Mouse (Mus musculus) adrenal gland, postnatal 14 days (tissue): ENCODE data around the gene Cops8. TPM values are rescaled to one million over a fixed set of nuclear protein-coding genes. Genes with fewer than 3 reads are reported as not detected.

Experiments used
- DNase-seq: peaks from one replicate; pipeline ENCODE4 v3.0.0; 2021; ENCODE audit warnings: mixed read lengths
- long read RNA-seq, 2 experiments: library from polyadenylated mRNA; stranded (forward); transcript quantifications; one replicate each; pipeline ENCODE4 v2.0.0; 2021
- total RNA-seq: library from RNA; stranded (reverse); gene quantifications from 2 replicates; pipeline ENCODE4 v1.2.3, GENCODE M21; 2021

The Cops8 gene
- total RNA-seq = 66.4 and 72.3 TPM in 2 replicates
- long read RNA-seq, experiment 1, transcript Cops8-201 (8 exons, 2,287 nt) = major isoform, 113 of 122 reads
- long read RNA-seq, experiment 1, partial matches to known transcripts = 1 of 122 reads
- long read RNA-seq, experiment 1, other reads (novel, unspliced or antisense) = 8 of 122 reads
- long read RNA-seq, experiment 2, transcript Cops8-201 (8 exons, 2,287 nt) = major isoform, 78 of 83 reads
- long read RNA-seq, experiment 2, partial matches to known transcripts = 1 of 83 reads
- long read RNA-seq, experiment 2, other reads (novel, unspliced or antisense) = 4 of 83 reads

DNA sequence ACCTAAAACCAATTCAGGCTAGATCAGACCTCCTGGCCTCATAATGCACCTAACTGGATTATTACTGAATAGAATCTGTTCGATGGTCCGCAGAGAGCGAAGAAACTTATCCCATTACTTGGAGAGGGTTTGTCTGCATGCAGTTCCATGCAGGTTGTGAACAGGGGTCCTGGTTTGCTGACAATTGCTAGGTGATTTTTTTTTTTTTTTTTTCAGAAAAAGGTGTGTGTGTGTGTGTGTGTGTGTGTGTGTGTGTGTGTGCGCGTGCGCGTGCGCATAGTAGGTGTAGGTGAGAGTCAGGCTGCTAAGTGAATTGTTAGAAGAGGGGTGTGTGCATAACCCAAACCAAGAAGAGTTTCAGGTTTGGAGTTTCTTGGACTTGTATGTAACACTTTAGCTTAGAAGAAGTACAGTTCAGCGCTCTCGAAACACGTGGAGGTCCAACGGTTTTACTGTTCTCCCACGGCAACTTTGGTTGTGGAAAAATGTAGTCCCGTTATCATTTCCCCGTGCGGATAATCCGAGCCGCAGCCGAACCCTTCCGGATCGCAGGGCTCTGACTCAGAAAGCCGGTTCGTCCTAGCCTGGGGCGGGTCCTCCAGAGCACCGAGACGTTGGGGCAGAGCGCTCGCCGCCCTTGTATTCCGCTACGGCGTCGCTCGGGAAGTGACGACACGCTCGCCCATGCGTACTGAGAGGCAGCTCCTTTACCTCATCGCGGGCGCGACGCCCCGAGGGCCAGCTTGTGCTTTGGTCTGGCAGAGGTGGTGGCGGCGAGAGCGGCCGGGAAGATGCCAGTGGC is at the start of gene Cops8:
Gene Cops8 (plus strand): TSS at position 223 of the 802 bp plus-strand sequence.
- peak; percentile 99 for DNase-seq

DNA sequence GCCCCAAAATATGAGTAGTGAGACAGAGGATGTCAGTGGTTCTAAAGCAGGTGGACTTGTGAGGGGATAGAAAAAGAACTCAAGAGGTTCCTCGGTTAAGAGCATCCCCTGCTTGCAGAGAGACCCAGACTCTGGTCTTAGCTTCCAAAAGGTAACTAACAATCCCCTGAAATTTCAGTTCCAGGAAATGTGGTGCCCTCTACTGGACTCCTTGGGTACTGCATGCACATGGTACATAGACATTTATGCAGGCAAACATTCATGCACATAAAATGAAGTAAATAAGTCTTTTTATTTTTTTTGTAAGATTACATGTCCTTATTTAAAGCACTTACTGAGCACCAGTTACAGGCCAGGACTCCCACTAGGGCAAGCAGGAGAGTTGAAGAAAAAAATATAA is 45.6 kb upstream of the Cops8 start:
- no peak for DNase-seq

DNA sequence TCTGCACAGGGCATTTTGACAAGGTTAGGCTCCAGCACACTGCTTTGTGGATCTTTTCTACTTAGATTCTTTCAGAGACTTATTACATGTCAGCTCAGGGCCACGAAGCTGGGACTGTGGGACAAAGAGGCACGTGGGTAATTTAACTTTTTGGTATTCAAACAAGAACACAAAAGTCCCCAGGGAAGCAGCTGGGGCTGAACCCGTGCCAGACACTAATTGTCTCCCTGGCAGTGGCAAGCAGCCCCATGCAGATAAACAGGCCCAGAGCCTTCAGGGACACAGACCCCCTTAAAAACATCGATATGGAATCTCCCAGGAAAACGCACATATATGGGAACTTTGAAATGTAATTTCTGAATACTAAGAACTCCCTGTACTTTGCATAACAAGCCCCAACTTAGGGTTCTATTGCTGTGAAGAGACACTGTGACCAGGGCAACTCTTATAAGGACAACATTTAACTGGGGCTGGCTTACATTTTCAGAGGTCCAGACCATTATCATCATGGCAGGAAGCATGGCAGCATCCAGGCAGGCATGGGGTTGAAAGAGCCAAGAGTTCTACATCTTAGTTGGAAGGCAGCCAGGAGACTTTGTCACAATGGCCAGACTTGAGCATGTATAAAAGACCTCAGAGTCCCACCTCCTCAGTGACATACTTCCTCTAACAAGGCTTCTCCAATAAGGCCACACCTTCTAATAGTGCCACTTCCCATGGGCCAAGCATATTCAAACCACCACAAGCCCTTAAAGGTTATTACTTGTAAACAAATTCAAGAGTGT is 41.6 kb upstream of the Cops8 start:
- no peak for DNase-seq

DNA sequence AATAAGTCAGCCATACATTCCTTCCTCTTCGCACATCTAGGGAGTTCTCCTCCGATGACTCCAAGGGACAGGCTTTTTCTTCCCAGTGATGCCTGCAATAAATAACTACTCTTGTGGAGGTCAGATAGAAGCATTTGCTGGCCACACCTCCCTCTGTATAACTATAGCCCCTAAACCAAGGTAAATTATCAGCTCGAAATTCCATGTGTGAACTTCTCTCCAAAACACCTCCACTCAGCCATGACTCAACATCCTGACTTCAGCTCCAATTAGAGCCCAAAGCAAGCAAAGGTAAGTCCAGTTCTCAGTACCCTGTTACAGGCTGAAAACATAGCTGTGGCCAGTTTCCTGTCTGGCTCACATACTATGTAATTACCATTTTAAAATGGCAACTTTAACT is 38.8 kb upstream of the Cops8 start:
- DNase-seq = no peak

DNA sequence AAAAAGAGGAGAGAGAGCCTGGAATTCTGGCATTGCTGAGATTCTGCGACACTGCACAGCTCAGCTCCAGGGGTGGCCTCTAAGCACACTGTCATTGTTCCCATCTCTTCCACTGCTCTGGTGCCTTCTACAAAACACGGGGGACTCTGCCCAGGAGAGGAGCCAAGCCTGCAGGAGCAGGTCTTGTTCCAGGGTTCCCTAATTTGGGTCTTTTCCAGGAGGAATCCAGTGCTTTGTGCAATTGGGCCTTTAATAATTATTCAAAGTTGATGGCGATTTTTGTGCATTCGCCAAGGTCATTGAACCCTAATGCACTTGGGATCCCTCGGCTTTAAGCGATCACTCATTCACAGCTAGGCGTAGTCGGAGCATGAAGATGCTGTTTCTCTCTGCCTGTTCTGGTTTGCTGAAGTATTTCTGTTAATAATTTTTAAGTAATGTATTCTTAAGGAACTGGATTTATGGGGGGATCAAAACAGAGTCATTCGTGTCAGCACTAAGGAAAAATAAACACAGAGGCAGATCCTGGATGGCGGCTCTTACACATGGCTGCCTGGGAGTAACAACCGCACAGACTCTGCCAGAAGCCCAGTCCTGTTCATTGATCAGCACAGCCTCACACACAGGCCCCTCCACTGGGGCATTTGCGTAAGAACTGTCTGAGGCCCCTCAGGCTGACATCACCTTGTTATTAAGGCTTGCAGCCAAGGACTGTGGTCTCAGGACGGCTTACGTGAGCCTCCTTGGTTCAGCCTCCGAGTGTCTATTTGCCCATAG is 35.9 kb upstream of the Cops8 start:
- peak; percentile 17 for DNase-seq

DNA sequence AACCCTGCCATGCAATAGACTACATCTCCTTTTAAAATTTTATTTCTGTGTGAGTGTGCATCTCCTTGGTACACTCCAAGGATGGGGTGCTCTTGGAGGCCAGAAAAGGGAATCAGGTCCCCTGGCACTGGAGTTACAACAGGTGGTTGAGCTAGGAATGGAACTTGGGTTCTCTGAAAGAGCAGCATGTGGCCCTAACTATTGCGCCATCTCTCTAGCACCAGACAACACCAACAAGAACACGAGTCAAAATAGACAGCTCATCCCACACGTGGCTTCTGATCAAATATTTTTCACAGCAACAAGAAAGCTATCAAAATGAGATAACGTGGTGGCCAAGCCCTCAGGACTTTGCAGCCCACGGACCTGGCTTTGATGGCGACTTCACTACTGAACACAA is 28.9 kb upstream of the Cops8 start:
- DNase-seq = no peak

DNA sequence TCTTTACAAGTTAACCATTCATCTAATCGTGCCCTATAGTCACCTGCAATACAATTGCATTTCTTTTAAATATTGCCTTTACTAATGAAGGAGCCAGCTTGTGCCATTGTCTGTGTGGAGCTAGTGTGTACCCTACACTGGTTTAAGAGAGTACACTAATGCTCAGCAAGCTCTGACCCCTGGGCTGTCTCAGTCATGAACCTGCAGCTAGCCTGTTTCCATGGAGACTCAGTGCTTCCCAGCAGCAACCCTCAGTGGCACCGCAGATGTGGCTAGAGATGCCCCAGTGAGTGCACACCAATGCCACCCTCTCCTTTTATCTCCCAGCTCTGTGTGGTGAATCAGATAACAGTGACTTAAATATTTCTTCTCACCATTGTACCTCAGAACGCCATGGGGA is 27.9 kb upstream of the Cops8 start:
- no peak for DNase-seq

DNA sequence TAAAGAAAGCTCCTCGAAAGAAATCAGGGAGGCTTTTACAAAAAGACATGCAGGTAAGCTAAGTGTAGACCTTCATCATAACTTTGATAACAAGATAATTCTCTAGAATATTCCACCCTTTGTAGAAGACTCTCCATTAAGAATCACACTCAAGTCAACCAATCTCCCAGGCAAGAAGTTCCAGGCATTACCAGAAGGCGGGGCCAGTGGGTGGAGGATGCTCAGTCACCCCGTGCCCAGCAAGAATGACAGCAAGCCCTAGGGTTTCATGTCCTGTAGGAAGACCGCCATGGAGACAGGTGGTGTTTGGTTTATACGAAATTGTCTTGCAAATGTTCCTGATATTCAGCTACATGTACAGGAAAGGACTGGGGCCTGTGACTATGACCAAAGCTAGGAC is 25.4 kb upstream of the Cops8 start:
- DNase-seq = no peak

DNA sequence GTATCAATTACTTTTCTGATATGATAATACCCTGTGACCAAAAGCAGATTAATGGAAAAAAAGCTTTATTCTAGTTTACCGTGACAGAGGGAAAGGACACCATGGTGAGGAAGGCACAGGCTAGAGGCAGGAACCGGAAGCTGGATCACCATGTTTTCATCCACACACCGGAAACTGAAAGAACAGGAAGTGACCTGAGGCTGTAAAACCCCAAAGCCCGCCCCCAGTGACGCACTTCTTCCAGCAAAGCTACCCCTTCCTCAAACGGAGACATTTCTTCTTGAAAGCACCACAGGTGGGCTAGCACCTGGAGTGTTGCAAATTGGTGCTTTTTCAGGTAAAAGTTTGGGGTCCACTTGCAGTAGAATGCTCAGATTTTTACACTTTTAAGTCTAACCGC is 20.1 kb upstream of the Cops8 start:
- no peak for DNase-seq

DNA sequence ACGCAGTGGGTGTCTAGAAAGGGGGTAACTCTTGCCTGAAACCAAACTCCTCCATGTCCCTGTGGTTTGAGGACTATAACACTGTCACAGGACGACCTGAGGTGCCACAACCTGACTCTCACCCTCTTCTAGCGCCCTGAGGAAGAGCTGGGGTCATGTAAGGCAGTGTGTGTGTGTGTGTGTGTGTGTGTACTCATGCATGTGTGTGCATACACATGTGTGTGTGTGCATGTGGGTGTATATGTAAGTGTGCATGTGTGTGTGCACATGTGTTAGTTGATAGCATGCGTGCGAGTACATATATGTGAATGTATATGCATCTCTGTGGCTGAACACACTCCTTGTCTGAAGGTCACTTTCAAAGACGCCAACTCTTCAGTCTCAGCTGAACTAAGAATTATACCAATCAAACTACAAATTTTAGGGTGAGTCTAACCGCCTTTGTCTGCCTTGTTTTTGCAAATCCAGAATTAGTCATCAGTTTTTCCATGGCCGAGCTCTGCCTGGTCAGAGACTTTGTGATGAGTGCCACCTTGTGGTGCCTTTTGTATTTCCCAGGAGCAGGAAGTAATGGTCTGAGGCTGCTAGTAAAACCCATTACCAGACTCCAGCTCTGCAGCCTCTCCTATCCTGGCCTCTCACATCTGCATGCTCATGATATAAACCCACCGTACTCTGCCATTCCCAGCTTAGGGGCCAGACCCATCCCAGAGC is 14.6 kb upstream of the Cops8 start:
- DNase-seq = peak; percentile 88

DNA sequence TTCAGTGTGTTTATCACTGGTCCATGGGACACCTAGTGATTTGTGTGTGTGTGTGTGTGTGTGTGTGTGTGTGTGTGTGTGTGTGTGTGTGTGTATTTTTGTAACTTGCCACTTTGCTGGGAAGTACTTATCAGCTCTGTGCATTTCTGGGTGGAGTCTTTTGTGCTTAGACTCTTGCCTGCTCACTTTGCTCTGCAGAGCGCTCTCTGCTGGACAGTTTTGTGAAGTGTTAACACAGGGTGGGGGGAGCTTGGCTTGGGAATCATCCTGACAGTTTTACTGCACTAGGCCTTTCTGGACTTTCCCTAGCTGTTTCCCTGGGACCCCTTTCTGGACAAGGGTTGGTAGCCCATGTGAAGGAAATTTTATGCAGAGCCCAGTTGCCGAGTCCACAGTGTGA is 12.0 kb upstream of the Cops8 start:
- DNase-seq = peak; percentile 73

DNA sequence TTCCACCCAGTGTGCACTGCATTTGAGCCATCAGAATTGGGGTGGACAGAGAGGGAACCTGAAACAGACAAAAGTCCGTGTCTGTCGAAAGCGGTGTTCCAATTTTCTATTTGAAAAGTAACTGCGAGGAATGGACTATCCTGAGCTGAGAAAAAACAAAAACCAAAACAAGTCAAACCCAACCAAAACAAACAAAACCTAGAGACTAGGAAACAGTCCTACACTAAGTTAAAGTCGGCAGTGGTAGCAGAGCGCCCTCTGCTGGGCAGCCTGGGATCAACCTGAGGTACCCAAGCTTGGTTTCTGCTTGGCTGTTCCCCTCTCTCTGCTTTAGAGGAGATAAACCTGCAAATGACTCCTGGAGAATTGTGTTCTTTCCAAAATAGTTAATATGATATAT is 10.0 kb upstream of the Cops8 start:
- DNase-seq = peak; percentile 87

DNA sequence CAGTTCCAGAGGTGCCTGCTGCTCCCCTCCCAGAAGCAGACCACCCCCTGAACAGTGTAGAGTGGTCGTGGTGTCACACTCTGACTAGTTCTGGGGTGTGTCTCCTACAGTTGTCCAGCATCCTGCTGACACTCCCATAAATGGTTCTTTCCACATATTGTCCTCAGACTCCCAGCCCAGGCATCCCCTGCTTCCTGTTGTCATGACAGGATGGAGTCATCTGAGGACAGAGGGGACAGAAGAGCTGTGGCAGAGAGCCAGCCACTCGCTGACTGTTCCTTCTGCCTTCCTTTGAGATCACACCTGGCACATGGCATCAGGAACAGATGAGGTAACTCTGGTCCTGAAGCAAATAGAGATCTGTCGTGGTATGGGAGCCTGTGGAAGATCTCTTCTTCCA is 3.6 kb upstream of the Cops8 start:
- peak; percentile 62 for DNase-seq

DNA sequence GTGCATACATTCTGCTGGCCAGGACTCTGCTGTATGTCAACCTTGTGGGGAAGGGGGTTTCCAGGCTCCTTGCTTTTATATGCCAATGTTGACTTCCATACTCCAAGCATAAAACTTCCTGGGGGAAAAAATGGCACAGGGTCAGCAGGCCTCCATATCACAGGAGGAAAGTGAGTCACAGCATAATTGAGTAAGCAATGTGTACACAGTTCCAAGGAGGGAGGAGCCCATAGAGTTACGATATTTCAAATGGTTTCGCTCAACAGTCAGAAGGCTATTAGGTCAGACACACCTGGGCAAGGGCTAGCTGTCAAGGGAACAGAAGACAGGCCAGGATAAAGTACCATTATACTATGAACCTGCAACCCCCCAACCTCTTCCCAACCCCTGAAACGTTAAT is 1.7 kb upstream of the Cops8 start:
- no peak for DNase-seq

DNA sequence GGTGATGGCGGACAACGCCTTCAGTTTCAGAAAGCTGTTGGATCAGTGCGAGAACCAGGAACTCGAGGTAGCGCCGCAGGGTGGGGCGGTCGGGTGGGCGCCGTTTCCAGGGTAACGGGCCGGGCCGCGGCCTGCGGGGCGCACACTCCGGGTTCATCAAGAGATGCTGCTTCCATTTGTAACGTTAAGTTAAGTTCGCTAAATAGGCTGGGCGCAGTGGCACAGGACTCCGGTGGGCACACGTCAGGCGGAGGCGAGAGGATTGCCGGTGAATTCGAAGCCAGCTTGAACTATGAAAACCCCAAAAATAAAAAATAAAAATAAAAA is 743 bp downstream of the Cops8 start:
- DNase-seq = no peak

DNA sequence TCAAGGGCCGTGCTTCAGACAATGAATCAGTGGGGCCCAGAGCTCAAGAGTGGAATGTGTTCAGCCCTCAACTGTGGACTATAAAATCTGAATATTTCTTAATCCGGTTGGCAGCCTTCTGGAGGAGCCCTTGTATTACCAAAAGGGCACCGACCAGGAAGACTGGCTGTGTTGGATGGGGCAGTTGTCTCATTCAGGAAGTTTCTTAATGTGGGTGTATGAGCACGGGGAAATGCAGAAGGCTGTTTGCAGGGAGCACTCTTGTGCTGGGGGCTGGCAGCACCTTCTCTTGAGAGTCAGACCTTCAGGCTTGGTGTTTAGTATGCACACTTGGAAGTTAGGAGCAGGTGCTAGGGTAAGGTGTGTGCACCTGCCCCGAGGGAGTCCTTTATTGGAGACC is 6.6 kb downstream of the Cops8 start:
- no peak for DNase-seq

DNA sequence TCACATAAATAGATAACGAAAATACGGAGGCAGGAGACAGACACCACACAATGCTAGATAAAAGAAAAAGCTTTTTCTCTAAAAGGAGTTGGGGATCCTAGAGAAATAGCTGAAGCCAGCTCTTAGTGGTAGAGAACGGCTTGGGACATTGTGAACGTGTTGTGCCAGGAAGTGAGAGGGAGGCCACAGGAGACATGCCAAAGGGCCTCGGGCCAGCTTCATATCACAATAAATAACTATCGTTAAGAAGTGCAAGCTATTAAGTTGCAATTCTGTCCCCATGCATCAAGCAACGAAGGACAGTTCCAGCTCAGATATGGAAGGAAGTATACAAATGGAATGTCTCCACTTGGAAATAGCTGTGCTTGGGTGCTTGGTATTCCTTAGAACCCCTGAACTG is 14.5 kb downstream of the Cops8 start:
- DNase-seq = peak; percentile 65

DNA sequence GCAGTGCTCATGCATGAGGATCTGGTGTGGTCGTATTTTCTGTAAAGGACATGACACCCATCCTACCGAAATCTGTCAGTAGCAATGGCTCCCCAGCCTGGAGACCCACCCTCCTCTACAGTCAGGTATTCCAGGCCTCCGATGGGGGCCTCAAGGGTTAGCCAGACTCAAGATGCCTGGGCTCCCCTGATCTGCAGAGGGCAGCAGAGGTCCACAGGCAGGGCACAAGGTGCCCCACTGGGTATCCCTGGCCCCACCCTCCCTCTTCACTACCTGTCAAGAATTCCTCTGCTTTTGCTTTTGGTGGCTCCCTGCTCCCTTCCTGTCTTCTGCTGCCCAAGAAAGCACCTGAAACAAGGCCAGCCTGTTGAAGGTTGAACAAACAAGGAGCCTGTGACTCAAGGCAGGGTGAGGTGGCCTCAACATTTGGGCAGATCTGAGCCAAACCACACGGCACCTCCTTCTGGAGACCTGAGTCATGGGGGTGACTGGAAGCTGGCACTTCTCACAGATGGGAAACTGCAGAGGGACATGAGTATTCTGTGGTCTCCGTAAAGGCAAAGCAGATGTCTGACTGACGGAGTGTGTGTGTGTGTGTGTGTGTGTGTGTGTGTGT is 30.7 kb downstream of the Cops8 start:
- peak; percentile 68 for DNase-seq

DNA sequence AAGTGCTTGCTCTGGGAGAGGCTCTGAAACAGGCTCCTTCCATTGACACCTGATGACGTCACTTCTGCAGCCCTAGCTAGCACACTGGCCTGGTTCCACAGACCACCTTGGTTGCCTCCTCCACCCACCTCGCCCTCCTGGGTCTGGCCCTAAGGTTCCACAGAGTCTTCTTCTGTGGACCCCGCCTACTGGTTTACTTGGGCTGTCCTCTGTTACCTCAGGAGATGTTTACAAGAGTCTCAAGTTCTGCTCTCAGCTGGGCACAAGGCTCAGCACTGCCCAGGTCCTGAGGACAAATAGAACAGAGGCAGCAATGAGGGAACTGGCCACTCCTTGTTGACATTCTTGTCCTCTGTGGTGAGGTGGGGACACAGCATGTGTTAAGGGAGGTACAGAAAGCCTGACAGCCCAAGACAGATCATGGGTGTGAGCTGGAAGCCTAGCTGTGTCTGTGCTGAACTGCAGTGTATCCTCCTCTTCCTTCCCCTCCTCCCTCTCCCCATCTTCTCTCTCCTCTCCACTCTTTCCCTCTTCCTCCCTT is 31.5 kb downstream of the Cops8 start:
- no peak for DNase-seq

DNA sequence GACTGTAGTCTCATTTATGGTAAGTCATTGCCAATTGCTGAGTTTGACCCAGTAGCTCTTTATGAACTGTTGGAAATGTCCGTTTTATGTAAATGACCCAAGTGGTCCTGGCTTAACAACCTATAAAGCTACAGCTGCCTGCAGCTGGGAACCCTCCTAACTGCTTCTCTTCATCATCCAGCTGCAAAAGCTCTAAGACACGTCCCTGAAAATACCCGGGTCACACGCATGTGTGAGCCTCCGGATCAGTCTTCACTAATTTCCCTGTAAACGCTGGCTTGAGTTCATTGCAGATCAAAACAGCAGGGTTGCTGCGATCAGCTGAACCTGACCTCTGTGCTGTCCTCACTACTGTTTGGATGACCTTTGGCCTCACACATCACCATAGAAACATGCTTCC is 35.6 kb downstream of the Cops8 start:
- DNase-seq = no peak
